Mouse (Mus musculus): ENCODE results near the gene Clcc1. TPM values are rescaled to one million over a fixed set of nuclear protein-coding genes. Genes with fewer than 3 reads are reported as not detected.

Gene Clcc1
- total RNA-seq, 1 experiment from 2014 or later, result 32.1 TPM

DNA sequence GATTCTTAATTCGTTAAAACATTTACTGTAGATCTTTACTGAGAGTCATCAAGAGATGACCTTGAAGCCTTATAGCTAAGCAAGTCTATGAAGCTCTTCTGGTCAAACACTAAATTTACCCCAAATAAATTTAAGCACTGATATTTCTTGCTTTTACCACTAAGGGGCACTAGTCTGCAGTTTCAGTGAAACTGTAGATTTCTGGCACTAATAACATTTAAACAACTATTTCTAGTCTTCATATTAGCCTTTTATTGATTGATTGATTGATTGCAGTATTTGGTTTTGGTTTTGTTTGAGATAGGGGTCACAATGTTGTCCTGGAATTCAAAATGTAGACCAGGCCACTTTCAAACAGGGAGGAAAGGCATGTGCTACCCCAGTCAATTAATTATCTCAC, 47.5 kb downstream of the Clcc1 start:
- no peak for DNase-seq

DNA sequence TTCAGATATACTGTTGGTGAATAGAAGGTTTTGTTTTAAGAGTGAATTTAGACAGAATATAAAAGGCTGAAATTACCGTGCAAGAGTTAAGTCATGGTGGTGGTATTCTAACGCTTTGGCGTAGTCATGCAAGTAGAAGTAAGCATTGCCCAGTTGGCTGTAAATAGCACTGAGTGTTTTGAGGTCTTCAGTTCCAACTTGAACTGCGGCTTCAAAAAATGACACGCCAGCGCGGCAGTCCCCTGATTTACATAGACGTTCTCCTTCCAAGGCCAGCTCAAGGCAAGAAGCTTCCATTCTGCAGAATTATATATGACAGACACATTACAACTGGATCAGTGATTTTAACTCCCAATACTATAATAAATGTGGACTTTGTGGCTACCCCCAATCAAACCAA, 49.1 kb downstream of the Clcc1 start:
- DNase-seq, result no peak

DNA sequence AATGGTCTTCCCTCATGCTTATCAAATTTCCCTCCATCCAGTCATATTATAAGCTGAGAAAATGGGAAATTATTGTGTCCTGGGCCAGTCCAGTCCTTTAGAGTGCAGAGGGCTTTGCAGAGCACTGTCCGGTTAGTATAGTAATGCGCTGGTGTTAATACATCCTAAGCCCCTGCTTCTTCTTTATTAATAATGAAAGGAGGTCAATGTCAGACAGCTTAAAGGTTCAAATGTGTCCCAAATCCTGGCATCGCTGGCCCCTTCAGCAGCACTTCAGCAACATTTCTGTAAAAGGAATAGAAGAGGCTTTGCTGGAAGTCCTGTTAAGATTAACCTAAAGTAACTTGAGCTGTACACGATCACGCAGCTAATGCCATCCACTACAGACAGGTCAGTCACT, 57.6 kb downstream of the Clcc1 start:
- DNase-seq, result no peak

DNA sequence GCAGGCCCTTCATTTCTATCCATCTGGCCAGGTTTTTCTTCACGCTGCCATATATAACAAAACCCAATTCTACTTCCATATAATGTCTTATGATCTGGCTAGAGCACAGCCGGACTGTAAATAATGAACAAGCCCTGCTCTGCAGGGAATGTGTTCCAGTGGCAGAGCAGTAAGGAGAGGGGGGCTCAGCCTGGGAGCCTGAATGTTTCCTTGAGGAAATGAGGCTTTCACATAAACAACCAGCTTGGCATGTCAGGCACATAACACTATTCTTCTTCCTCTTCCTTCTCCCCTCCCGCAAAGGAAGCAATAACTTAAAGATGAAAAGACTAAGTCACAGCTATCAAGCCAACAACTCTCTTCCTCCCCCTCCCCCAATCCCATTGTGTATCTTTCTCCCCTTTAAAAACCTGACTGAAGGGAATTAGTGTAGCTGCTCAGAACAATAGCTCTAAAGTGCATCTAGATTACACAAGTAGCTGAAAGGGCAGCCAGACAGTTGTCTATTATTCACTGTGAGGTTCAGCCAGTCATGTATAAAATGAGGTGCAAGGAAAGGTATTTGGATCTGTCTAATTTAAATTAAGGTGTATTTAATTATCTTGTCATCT, 59.5 kb downstream of the Clcc1 start:
- DNase-seq, result peak; percentile 17

DNA sequence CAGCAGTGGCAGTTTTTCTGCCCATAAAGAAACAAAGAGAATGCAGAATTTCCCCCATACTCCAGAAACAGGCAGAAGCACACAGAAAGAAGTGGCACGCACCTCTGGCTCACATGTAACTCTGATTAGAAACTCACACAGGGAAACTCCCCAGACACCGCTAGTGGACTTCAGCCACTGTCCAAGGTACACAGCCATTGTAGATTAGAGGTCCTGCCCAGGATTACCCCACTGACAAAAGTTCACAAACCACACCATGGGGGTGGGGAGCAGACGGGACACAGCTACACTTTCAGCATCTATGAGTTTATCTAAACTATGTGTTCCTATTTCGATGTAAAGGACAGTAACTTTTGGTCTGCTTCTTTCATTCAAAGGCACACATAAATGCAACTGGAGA, 61.1 kb downstream of the Clcc1 start:
- DNase-seq, result peak; percentile 5

DNA sequence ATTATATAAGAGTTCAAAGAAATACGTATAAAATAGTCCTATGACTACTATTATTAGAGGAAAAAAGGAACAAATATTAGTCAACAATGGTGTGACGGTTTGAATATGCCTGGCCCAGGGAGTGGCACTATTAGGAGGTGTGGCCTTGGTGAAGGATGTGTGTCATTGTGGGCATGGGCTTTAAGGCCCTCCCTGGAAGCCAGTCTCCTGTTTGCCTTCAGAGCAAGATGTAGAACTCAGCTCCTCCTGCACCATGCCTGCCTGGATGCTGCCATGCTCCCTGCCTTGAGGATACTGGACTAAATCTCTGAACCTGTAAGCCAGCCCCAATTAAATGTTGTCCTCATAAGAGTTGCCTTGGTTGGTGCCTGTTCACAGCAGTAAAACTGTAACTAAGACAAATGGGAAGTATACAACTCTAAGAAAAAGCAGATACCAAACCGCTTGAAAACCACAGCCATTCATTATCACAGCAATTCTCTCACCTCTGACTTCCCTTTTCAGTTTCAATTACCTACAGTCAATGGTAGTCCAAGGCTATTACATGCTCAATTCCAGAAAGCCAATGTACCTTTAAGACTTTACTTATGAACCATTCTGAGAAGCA, 64.3 kb downstream of the Clcc1 start:
- no peak for DNase-seq

DNA sequence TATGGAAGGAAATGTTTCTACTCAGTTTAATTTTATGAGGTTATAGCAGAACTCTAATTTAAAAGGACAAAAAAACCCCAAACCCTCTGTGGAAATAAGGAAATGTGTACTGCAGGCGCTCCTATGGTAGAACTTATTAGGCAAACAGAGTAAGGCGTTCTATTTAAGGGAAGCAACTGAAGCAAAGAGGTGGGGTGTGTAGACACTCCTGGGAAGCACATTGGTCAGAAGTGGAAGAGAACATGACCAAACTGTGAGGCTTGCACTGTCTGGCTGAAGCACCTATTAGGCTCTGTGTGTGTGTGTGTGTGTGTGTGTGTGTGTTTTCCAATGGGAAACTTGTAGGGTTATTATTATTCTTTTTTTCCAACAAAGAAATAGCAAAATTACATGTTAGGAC, 65.6 kb downstream of the Clcc1 start:
- DNase-seq, result no peak

DNA sequence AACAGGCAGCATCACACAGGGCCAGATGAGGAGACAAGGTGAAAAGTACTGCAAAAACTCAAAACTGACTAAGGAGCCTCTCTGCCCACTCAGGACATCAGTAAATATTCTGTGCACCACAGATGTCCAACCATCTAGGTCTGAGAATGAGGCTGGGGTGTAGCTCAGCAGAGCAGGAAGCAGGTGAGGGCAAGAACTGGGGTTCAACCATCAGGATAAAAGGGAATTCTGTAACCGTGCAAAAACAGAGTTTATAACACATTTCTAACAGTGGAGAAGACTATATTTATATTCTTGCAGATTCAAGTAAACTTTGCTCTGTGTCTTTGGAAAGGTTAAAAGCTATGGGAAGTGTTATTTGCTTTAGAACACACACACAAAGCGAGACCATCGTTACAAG, 66.0 kb downstream of the Clcc1 start:
- DNase-seq, result no peak

DNA sequence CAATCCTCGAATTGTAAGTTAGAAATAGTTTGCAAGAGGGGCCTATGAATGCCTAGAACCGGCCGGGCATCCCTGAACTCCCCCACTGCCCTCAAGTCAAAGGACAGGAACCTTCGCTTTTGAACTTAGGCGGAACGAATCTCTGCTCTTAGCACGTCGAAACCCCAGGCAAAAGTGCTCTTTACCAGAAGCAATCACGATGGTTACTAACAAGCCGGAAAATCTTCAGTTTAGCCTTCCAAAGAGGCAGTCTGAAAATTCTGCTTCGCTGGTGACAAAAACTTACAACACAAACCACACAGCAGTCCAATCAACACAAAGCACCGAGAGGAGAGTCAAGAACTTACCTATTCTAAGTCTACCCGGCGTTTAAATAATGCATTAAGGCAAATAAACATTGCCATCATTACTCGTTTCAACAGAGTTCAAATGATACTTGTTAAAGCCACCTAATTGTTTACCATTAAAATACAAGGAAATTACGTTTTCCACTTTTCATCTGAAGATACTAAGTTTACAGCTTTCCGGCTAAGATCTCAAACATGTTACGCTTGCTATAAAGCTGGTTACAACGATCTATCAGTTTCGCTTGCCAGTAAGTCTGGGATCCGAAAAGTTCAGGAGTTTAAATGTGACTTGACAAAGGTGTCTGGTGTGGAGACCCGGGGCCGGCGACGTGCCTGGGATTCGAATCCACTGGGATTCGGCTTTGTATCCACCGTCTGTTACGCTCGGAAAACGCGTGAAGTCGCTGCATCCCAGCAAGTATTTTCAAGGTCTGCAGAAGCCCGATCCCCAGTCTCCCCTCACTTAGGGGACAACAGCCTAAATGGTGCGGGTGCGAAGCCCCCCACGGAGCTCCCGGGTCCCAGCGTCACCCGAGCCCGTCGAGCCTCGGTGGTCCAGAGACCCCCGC, 67.6 kb downstream of the Clcc1 start:
- peak; percentile 69 for DNase-seq

DNA sequence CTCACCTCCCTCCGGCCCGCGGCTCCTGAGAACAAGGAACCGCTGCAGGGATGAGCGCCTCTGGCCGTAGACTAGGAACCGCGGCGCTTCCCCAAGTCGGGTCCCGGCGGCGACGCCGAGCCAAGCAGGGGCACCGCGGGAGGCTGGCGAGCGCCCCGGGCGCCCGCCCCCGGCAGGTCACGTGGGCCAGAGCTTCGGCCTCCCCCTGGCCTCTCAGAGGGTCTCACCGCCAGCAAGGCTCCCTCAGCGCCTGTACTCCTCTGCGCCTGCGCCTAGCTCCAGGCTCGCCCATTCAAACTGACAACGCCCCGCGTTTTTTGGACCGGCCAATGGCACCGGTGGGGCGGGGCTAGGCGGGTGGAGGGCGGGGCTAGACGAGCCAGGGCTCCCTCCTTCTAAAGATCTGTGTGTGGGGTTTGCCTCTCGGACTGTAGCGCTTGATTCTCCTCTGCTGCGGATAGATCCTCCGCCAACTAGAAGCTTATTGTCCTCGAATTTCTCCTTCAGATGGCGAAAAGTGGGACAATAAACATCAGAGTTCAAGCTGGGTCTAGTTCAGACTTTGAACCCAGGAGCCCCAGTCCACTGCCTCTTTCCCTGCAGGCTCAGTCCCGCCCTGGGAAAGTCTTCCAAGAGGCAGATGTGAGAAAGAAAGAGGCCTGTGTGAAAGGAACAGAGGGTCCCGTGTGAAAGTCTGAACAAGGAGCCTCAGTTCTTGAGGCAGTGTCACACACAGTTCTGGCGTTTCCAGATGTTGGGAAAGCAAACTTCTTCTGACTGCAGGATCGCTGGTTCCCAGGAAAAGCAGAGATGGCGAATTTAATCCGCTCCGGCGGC, 68.5 kb downstream of the Clcc1 start, which contains the start of gene Gpsm2:
Gpsm2 (minus strand) TSS at position 274 of the 837 bp plus-strand sequence.
- peak; percentile 98 for DNase-seq

DNA sequence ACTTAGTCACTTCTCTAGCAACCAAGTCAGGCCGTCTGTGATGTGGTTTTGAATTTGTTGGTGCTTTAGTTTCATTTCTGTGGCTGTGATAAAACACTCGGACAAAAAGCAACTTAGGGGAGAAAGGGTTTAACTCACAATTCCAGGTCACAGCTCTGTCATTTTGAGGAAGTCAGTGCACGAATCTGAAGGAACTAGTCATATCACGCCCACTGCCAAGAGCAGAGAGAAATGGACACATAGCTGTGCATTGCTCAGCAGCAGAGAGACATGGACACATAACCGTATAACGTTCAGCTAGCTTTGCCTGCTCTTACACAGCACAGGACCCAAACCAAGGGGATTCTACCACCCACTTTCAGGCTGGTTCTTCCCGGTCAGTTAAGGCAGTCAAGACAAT, 72.7 kb downstream of the Clcc1 start:
- DNase-seq, result no peak

DNA sequence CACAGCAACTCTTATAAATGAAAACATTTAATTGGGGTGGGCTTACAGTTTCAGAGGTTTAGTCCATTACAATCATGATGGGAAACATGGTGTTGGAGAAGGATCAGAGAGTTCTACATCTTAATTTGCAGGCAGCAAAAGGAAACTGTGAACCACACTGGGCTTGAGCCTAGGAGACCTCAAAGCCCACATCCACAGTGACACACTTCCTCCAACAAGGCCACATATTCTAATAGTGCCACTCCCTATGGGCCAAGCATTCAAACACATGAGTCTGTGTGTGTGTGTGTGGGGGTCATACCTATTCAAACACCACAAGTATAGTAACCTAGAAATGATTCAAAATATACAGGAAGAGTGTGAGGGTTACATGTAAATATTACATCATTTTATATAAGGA, 73.6 kb downstream of the Clcc1 start:
- no peak for DNase-seq

DNA sequence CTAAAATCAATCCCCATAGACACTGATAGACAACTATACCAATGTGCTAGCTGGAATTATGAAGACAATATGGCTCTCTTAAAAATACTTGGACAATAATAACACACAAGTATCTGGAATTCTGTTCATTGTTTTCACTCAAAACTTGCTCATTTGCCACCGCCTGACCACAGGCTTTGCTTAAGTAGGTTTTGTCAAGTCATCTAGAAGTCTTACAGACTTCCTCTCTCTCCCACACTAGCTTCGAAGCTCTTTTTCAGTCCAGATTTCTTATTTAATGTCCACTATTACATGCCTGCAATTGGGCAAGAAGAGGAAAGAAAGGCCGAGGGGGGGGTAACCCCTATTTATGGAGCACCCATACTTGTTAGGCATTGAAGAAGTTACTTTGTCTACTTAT, 74.1 kb downstream of the Clcc1 start:
- no peak for DNase-seq

Other genes with a start within 250 kb of the Clcc1 start
- gene Celsr2, start 238.4 kb upstream of the Clcc1 start, total RNA-seq (2021), result 8.7 and 11.0 TPM in 2 replicates
- 144 and 167 TPM in 2 replicates for gene Sars, start 208.7 kb upstream of the Clcc1 start, total RNA-seq (2021)
- gene 1700013F07Rik, start 119.8 kb upstream of the Clcc1 start, total RNA-seq (2021), result not detected in 2 replicates
- gene 5330417C22Rik, start 117.4 kb upstream of the Clcc1 start, total RNA-seq (2021), result 1.5 and 4.7 TPM in 2 replicates
- gene Tmem167b, start 91.4 kb upstream of the Clcc1 start, total RNA-seq (2021), result 41.3 and 43.1 TPM in 2 replicates
- gene Taf13, start 82.2 kb upstream of the Clcc1 start, total RNA-seq (2021), result 23.5 and 29.5 TPM in 2 replicates
- gene Wdr47, start 62.6 kb upstream of the Clcc1 start, total RNA-seq (2021), result 6.2 and 8.0 TPM in 2 replicates
- 10.1 and 13.8 TPM in 2 replicates for gene Gpsm2, start 68.4 kb downstream of the Clcc1 start, total RNA-seq (2021)
- not detected in 2 replicates for gene Aknad1, start 85.7 kb downstream of the Clcc1 start, total RNA-seq (2021)
- gene Stxbp3, start 186.6 kb downstream of the Clcc1 start, total RNA-seq (2021), result 45.2 and 50.7 TPM in 2 replicates
- 0.11 and 0.49 TPM in 2 replicates for gene Fndc7, start 236.1 kb downstream of the Clcc1 start, total RNA-seq (2021)